Mouse (Mus musculus) liver, embryonic 14.5 days (tissue): Measurements from ENCODE around the gene Ehd3. TPM values are rescaled to one million over a fixed set of nuclear protein-coding genes. Genes with fewer than 3 reads are reported as not detected.

Source experiments
- ATAC-seq: fragments of 200-750 bp; cut with Nextera tagmentation; 2 replicates; pipeline ENCODE4 v1.8.0; 2017; ENCODE audit warnings: moderate number of reproducible peaks, mild to moderate bottlenecking, moderate library complexity; ENCODE audit not compliant: insufficient read depth
- DNase-seq, 3 experiments: peaks; one replicate each; pipeline ENCODE4 v3.0.0-alpha.2; 2012 to 2013; ENCODE audit warnings: low read depth in 3 of 3, low spot score in 3 of 3
- H3K27ac ChIP-seq: fragments of 300-500 bp; sonication (generic); 2 replicates; pipeline ENCODE4 v1.5.1; 2014; ENCODE audit warnings: moderate library complexity, mild to moderate bottlenecking, control low read depth, inconsistent platforms
- H3K27me3 ChIP-seq: fragments of 300-500 bp; sonication (generic); 2 replicates; pipeline ENCODE4 v1.6.1; 2014; ENCODE audit warnings: mild to moderate bottlenecking, low read length, moderate library complexity; ENCODE audit not compliant: control insufficient read depth, insufficient read depth
- H3K36me3 ChIP-seq: fragments of 300-500 bp; sonication (generic); replicated peaks from 2 replicates; pipeline ENCODE4 v1.6.1; 2014; ENCODE audit warnings: low read depth; ENCODE audit not compliant: control insufficient read depth, insufficient read depth
- H3K4me1 ChIP-seq, 2 experiments: fragments of 200-500 bp in 1 of 2; fragments of 300-500 bp in 1 of 2; sonication (generic) in 1 of 2; replicated peaks; 2 replicates each; pipeline ENCODE4 v1.6.1; 2012 to 2014; ENCODE audit warnings: antibody characterized with exemption in 1 of 2, inconsistent platforms in 1 of 2, low read length in 1 of 2; ENCODE audit not compliant: control insufficient read depth in 2 of 2, insufficient read depth in 2 of 2
- H3K4me2 ChIP-seq: fragments of 300-500 bp; sonication (generic); 2 replicates; pipeline ENCODE4 v1.6.1; 2014; ENCODE audit warnings: low read depth, mild to moderate bottlenecking, control low read depth, moderate library complexity
- H3K4me3 ChIP-seq, 2 experiments: fragments of 200-500 bp in 1 of 2; fragments of 300-500 bp in 1 of 2; sonication (generic) in 1 of 2; 2 replicates each; pipeline ENCODE4 v1.5.1; 2012 to 2014; ENCODE audit warnings: low read depth in 2 of 2, low read length in 2 of 2, mild to moderate bottlenecking in 2 of 2, control low read depth in 1 of 2, inconsistent platforms in 1 of 2, moderate library complexity in 1 of 2; ENCODE audit not compliant: insufficient read depth in 1 of 2
- H3K9ac ChIP-seq: fragments of 300-500 bp; sonication (generic); replicated peaks from 2 replicates; pipeline ENCODE4 v1.6.1; 2014; ENCODE audit warnings: mild to moderate bottlenecking, control low read depth, moderate library complexity
- H3K9me3 ChIP-seq: fragments of 300-500 bp; sonication (generic); 2 replicates; pipeline ENCODE4 v1.6.1; 2016; ENCODE audit warnings: low read length, mixed read lengths; ENCODE audit not compliant: control insufficient read depth
- CTCF ChIP-seq: IDR thresholded peaks from 2 replicates; pipeline ENCODE4 v1.5.1; 2016; ENCODE audit warnings: antibody characterized with exemption, low read depth, control low read depth
- EP300 ChIP-seq: IDR thresholded peaks from 2 replicates; pipeline ENCODE4 v1.6.1; 2016; ENCODE audit warnings: antibody characterized with exemption, low read depth
- WGBS: fragments of 180-500 bp; shearing (Covaris S2); extraction: QIAGEN DNeasy Blood & Tissue Kit; methylation state at CpG from one replicate; pipeline ENCODE4 v1.1.7; 2014; ENCODE audit not compliant: insufficient replicate concordance; 5-methylcytosine and 5-hydroxymethylcytosine counted together
- polyA plus RNA-seq, 2 experiments: library from polyadenylated mRNA; depleted of rRNA in 1 of 2; stranded (reverse) in 1 of 2; unstranded in 1 of 2; fragments of >200 nt; fragmentation: Nextera tagmentation in 1 of 2; extraction: Ambion mirVana in 1 of 2; gene quantifications; 2 replicates each; pipeline versions ENCODE4 v1.2.1 to v1.2.3; 2012 to 2014

The Ehd3 gene
- polyA plus RNA-seq, 2 experiments, result 14.0 to 15.0 TPM

DNA sequence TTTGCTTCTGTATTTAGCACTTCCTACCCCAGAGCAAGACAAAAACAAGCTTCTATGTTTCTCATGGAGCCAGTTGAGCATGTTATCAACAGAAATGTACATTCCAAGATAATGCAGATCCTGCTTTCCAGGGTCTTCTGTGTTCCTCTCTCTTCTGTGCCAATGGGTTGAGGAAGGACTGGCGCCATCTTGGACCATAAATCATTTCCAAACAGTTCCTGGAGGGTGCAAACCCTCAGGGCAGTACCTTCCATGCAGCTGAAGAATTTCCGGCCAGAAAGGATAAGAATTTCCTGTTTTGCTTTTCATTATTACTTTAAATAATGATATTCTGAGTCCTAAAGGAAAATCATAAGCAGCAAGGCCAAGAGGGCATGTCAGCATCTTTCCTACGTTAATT, 41.7 kb downstream of the Ehd3 start:
- TF ChIP-seq EP300 (no peak), CTCF (no peak)
- Histone ChIP-seq H3K27me3 (no peaks in the 10 kb centered on the region), H3K4me2 (no peak overlapping the region), H3K36me3 (no peaks in the 10 kb centered on the region), H3K9me3 (no peaks in the 10 kb centered on the region), H3K9ac (no peak overlapping the region), H3K4me1 (0 out of 4 replicates have a peak, but pooled peaks cover 0 to under 1% of the 10 kb centered on the region in 2 experiments), H3K27ac (no peak overlapping the region), H3K4me3 (no peak overlapping the region)
- 35% methylated on average over 3 of the region's 3 CpGs for WGBS
- no peak for ATAC-seq
- no peak for DNase-seq

DNA sequence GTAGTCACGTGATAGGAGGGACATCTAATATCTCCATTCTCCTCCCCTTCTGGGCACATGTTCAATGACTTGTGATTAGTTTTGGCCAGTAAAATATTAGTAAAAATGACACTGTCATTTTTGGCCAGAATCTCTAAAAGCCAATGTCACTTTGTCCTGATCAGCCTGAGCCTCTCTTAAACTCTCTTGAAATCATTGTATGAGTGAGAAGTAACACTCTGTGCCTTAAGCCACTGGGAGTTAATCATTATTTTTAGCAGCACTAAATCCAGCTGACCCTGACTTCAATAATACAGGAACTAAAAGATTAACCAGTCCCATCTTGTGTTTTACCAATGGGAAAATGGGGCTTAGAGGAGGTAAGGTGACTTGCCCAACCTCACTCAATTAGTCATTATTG, 43.5 kb downstream of the Ehd3 start:
- whole genome bisulfite sequencing, result 55% methylated on average over 1 of the region's 1 CpGs
- Histone ChIP-seq H3K9me3 (no peaks in the 10 kb centered on the region), H3K27me3 (no peaks in the 10 kb centered on the region), H3K36me3 (no peaks in the 10 kb centered on the region), H3K4me1 (no peaks in the 10 kb centered on the region), H3K9ac (no peak overlapping the region), H3K4me3 (no peak overlapping the region), H3K4me2 (no peak overlapping the region), H3K27ac (no peak overlapping the region)
- ATAC-seq (no peak), DNase-seq (no peak)
- TF ChIP-seq EP300, result no peak
- TF ChIP-seq CTCF, result no peak

DNA sequence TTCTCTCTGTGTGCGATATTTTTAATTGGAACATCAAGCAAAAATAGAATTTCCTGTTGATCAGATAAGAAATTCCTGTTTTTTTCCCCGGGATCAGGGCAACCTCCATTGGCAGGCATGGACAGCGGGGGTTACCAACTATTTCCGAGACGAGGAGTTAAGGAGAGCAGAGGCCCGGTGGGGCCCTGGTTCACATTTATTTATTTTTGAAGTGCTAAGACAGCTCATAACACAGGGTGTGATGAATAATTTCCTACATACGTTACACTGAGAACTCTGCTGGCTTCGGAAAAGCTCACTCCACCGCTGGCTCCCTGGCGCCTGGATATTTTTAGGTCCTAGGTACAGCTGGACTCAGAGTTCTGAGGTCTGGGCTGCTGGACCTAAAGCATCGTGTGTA, 49.1 kb downstream of the Ehd3 start:
- Histone ChIP-seq H3K4me3 (no peak overlapping the region), H3K36me3 (no peaks in the 10 kb centered on the region), H3K4me2 (no peak overlapping the region), H3K9me3 (no peaks in the 10 kb centered on the region), H3K27ac (no peak overlapping the region), H3K9ac (no peak overlapping the region), H3K27me3 (no peaks in the 10 kb centered on the region), H3K4me1 (no peaks in the 10 kb centered on the region; a peak in 1 of 4 replicates)
- 66% methylated on average over 11 of the region's 11 CpGs for WGBS
- no peak for TF ChIP-seq CTCF
- TF ChIP-seq EP300, result no peak
- DNase-seq (no peak), ATAC-seq (no peak)

DNA sequence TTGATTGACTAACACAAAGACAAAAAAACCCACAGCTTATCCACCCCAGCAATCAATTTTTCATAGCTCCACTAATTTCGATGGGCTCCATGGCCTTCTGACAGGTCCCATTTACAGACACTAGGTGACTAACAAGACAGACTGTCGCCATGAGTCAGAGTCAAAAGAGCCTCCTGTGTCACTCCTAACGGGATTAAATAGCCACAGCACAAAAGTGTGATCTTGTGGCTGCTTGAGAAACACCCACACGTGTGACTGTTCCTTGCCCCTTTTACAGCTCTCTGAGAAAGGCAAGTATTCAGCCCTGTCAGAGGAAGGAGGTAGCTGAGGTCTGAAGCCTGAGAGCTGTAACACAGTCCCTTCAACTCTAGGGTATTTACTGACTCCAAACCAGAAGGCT, 49.8 kb downstream of the Ehd3 start:
- Histone ChIP-seq H3K4me3 (no peak overlapping the region), H3K4me2 (no peak overlapping the region), H3K27me3 (no peaks in the 10 kb centered on the region), H3K27ac (no peak overlapping the region), H3K36me3 (no peaks in the 10 kb centered on the region), H3K9ac (no peak overlapping the region), H3K4me1 (no peaks in the 10 kb centered on the region; a peak in 1 of 4 replicates), H3K9me3 (no peaks in the 10 kb centered on the region)
- ATAC-seq (no peak), DNase-seq (no peak)
- 50% methylated on average over 4 of the region's 4 CpGs for WGBS
- TF ChIP-seq CTCF (no peak), EP300 (no peak)

DNA sequence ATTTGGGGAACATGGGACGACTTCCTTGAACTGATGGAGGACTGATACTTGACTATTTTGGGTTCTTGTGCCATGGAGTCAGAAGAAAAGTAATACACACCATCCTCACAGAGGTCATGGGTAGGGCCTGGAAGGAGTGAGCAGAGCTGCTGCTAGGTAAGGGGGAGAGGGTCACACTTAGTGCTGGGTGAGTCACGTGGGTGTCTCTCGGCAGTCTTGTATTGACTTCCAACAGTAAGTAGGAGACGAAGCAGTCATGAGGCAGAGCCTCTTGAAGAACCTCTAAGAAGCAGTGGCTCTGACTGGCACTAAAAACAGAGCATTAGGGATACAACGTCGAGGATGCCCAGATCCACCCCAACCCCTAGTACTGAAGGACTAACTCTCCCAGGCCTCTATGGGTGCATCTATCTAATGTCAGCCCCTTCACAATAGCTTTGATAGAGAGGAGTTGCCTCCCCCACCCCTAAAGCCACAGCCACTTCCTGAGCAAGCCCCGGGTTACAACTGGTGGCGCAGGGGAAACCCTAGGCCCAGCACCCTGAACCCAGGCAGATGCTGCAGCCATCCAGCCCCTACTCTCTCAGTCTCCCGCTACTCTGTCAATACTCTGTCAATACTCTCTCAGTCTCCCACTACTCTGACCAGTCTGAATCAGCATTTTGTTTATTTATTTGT, 65.2 kb downstream of the Ehd3 start:
- Histone ChIP-seq H3K4me3 (no peak overlapping the region), H3K4me2 (no peak overlapping the region), H3K27ac (no peak overlapping the region), H3K27me3 (no peaks in the 10 kb centered on the region), H3K9me3 (no peaks in the 10 kb centered on the region), H3K4me1 (no peaks in the 10 kb centered on the region), H3K36me3 (no peaks in the 10 kb centered on the region), H3K9ac (no peak overlapping the region)
- no peak for DNase-seq
- 61% methylated on average over 9 of the region's 9 CpGs for WGBS
- no peak for TF ChIP-seq EP300
- TF ChIP-seq CTCF, result no peak
- no peak for ATAC-seq
